Mouse (Mus musculus) MEL (cell line): ENCODE results near the gene Slc35b1.

Source experiments
- E2F4 ChIP-seq: IDR thresholded peaks from 2 replicates; pipeline ENCODE4 v1.6.1; 2011; ENCODE audit warnings: low read depth, low read length, improper control_type of control experiment, borderline replicate concordance
- ZKSCAN1 ChIP-seq: IDR thresholded peaks from 2 replicates; pipeline ENCODE4 v1.6.1; 2012; ENCODE audit warnings: low read depth, mild to moderate bottlenecking, inconsistent platforms, low read length, improper control_type of control experiment, moderate library complexity

DNA sequence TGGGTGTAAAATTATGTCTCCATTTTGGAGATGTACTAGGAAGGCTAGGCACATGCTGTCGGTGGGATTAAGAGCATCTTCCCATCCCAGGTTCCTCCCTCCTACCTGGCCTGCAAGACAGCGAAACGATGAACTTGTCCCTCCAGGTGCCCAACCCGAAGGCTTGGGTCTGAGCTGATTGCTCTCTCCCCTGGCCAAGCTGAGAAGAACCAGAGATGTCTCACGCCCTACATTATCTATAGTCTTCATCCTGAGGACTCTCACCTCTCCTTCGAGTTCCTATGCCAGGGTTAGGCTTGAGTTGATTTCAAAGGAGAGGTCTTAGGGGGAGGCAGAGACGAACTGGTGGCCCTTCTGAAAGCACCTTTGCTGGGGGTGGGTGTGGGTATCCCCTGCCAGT lies 28.5 kb upstream of the Slc35b1 start:
- no peak for TF ChIP-seq E2F4
- TF ChIP-seq ZKSCAN1 = no peak
